Mouse (Mus musculus) cerebellum, adult 2 months (tissue): ENCODE measurements around the gene Fam234b.

Source experiments
- CTCF ChIP-seq: fragments of 200-500 bp; IDR thresholded peaks from 2 replicates; pipeline ENCODE4 v1.5.1; 2011; ENCODE audit warnings: low read depth, mild to moderate bottlenecking, control low read depth, low read length, moderate library complexity, borderline replicate concordance; ENCODE audit not compliant: insufficient read depth
- POLR2A ChIP-seq: fragments of 200-500 bp; IDR thresholded peaks from 2 replicates; pipeline ENCODE4 v1.6.1; 2011; ENCODE audit warnings: low read length, control low read depth, borderline replicate concordance; ENCODE audit not compliant: insufficient read depth

DNA sequence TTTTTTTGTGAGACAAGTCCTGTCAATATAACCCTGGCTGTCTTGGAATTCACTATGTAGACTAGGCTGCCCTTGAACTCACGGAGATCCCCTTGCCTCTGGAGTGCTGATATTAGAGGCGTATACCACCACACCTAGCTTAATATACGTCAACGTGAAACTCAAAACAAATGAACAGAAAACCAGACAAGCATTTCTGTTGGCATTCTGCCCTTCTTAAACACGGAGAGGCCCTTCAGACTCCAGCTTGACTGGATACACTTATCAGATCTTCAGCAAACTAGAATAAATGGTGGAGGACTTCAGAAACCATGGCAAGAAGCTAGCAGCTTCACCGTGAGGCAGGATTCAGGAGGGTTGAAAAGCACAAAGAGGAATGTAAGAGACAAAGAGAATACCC is 96.4 kb downstream of the Fam234b start:
- TF ChIP-seq CTCF (no peak), POLR2A (no peak)
